Mouse (Mus musculus) kidney, postnatal 14 days (tissue): ENCODE results near the gene Lrrc23.
"Not testable (repeated sequence)": the region's sequence is repeated elsewhere in the genome, so short reads cannot be mapped to it uniquely, and the experiment has no call there.

Experiments
- DNase-seq: peaks from one replicate; pipeline ENCODE4 v3.0.0; 2022; ENCODE audit warnings: mixed read lengths

The Lrrc23 gene

DNA sequence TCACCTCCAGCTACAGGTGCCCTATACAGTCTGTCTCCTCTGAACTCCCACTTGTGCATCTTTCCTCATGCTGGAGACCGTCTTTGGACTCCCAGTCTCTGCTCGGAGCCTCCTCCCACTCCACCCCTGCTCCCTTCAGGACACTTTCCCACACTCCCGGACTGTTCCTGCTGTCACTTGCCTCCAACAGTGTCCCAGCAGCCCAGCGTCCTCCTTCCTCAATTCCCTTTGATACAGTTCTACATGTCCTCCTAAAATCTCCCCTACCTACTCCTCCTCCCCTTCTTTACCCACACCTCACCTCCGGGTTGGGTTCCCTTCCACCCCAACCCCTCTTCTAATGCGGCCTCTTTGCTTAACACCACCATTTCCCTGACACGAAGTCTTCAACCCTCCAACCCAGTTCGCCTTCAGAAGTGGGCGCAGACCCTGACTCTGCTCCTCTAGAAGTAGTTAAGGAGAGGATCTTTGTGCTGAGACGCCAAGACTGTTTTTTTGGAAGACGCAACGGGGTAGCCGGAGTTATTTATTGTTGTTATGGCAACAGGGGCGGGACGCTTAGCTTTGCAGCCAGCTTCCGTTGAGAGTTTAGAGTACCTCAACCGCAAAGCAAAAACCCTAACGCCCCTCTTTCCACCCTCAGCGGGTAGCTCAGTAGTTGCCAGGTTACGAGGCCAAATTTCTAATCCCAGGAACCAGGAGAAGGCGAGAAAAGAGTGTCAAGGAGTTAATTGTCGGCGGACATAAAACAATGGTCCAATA lies at the start of gene Lrrc23:
Gene Lrrc23, minus strand, starts transcription at position 506 of the 762 bp plus-strand sequence.
- peak; percentile 63 for DNase-seq

DNA sequence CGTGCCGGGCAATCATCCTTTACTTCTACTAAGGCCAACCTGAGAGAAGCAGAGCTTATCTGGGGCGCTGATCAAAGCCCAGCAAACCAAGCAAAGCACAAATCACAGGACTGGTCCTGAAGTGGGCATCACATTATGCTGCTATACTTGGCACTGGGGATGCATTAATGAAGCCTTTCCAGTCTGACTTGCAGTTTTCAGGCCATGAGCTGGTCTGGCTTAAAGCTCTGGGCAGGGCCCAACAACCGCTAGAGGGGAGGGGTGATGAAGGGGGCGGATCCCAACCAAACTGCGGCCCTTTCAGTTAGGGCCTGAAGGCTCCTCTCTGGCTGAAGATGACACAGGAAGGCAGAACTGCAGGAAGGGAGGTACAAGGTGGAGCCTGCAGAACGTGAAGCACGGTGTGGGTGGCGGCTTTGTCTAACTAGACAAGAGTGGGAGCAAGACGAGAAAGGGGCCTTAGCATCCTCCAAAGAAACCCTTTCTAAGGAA lies 48.6 kb upstream of the Lrrc23 start:
- peak; percentile 71 for DNase-seq

DNA sequence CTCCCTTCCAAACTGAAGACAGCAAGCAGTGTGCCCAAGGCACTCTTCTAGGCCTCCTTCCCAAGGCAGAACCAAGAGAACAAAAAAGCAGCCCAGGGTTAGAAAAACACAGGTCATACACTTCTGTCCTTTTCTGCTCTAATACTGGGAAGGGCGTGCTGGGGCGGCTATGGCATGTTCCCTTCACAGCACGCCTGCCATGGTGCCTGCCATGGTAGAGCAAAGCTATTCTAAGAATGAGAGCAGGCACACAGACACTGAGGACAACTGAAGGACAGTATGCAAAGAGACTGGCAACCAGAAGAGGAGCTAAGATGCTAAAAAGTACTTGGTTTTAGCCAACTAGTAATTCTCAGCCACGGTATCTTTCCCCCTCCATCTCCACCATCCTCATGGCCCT lies 42.5 kb upstream of the Lrrc23 start:
- no peak for DNase-seq

DNA sequence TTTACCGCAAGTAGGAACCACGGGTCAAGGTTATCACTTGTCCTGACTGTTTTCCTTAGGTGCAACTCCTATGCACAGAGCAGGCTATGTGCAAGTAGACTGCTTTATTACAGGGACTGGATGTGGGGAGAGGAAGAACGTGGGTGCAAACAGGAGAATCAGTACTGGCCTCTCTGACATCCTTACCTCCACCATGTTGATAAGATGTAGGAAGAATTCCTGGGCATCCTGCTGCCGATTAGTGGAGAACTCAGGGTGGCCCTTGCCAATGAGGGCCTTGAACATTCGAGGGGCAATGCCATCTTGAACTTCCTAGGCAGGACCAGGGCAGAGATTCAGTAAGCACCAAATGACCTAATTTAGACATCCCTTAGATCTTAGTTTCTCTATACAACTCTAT lies 41.4 kb upstream of the Lrrc23 start:
- no peak for DNase-seq

DNA sequence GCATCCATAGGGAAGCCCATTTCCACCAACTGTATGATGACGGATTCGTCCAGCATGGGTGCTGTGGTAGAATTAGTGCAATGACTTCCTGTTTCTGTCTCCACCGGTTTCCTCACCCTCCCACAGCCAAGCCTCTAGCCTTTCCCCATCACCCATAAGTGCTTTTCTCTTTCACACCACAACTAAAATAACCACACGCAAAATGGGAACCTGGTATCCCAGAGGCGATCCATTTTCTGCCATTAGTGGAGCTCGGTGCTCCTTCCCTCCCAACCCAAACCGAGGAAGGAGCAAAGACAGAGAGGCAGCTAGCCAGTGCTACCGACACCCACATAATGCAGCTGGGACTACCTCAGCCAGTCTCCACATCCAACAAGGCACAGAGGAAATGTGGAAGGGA lies 38.4 kb upstream of the Lrrc23 start:
- no peak for DNase-seq

DNA sequence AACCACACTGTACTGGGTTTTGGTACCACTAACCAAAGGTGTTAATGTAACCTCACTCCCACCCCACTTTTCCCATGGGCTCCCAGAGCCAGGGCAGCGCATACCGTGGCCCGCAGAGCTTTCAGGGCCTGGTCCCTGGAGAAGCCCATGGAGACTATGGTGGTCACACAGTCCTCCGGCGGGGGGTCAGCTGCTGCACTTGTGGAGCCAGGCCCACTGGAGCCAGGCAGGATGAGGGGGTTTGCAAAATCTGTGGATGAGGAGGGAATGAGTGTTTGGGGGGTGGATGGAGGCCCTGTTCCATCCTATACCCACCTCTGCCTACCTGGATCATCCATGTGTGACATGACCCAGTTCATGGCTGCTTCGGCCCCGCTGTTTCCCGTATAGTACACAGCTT lies 38.0 kb upstream of the Lrrc23 start:
- DNase-seq = no peak

DNA sequence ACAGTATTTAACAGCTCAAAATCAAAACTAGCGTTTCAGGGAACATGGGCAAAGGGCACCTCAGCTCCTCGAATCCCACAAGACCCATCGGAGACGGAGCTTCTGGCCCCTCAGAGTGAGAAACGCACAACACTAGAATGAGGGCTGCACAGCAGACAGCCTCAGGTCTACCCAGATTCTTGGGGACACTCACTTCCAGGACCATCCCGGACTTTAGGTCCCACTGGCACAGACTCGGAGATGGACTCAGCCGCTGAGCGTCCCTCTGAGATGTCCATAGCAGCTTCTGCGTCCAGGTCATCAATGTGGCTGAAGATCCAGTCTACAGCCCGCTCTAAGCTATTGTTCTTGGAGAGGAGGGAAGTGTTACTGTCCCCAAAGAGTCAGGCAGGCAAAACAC lies 37.6 kb upstream of the Lrrc23 start:
- no peak for DNase-seq

DNA sequence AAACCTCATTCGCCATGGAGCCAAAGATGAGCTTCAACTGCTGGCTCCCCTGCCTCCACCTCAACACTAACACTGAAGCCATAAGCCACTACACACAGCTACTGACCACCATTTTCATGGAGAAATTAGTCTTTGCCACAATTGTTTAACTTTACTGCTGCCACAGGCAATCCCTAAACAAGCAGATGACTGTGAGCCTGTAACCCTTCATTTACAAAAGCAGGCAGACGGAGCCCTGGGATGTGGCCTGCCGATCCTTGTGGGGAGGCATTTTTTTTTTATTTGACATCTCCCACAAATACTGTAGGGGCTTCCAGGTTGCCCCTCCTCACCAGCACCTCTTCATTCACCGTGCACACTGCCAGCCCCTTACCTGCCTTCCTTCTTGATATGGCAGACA lies 37.1 kb upstream of the Lrrc23 start:
- DNase-seq = no peak

DNA sequence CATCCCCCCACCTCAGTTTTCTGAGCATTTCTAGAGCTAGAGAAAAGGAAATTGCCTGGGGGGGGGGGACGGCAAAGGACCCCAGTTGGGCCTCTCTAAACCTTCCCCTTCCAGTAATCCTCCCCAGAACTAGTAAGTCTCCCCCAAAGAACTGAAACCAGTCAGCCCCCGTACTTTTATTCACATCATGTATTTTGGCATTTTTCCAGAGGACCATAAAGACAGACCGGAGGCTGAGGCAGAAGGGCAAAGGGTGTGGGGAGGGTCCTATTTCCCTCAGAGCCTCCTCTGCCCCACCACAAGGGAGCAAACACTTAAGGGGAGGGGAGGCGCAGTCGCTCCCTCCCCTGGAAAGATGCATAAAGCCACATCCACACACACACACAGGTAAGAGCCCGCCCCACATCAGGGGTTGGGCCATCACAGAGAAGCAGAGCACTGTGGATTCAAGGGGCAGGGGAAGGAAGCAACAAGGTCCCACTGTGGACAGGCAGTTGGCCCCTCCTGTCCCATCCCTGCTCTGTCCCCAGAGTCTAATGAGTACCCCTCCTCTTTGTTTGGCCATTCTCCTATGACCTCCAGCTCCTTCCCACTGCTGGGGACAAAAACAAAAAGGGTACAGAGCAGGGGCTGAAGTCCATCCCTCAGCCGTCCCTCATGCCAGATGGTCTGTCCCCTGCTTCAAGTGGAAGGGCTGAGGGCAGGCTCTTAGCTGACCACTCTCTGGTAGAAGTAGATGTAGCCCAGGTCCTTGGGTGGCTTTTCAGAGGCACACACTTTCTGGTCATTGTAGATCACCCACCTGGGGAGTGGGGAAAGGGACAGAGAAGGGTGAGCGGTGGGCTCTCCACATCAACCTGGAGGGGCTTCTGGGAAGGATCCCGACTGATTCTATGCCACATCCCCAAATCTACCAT lies 35.6 kb upstream of the Lrrc23 start:
- no peak for DNase-seq

DNA sequence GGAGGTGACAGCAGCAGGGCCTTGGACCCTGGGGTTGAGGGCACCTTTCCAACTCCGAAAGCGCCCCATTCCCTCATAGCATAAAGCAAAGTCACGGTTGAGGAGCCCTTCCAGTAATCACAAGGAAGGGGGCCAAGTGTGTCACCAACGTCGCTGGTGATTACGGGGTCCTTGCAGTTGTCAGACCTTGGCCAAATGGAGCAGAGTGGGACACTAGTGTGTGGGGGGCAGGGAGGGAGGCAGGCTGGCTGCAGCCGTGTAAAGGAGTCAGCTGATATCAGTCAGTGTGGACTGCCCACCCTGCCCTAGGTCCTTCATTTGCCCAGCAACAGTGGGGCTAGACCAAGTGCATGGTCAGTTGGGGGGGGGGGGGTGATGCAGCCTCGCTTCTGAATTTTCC lies 34.9 kb upstream of the Lrrc23 start:
- no peak for DNase-seq

DNA sequence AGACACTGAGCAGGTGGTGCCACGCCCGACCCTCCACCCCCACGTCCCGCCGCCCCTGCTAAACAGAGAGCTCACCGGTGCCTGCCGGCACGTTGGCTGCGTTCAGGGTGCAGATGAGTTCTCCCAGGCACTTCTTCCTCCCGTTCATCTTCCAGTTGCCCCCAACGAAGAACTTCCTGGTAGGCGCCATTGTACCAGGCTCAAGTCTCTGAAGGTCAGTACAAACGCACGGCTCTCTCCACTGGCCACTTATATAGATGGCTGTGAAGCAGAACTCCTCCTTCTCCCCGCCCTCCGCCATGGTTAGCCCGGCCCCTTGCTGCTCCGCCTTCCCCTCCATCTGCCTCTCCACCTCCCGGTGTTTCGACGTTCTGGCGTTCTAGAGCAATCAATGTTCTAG lies 34.4 kb upstream of the Lrrc23 start, which contains the start of gene Tpi1:
Gene Tpi1, minus strand, starts transcription at position 364 of the 400 bp plus-strand sequence.
- DNase-seq = peak; percentile 94

DNA sequence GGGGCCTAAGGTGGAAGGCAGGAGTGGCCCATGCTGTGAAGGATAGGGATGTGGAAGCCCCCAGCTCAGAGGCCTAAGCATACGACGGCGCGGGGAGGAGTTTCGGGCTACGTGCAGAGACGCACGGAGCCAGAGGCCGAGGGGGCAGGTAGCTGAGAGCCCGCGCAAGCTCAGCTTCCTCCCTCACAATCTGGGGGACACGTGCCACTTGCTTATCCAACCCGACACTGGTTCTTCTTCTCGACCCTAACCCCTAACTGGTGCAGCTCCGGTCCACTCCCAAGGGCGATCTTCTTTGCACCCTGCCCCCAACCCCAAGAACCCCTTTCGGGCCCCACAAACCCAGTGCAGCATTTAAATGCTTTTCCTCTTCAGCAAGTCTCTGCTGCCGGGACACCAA lies 34.0 kb upstream of the Lrrc23 start:
- peak; percentile 73 for DNase-seq

DNA sequence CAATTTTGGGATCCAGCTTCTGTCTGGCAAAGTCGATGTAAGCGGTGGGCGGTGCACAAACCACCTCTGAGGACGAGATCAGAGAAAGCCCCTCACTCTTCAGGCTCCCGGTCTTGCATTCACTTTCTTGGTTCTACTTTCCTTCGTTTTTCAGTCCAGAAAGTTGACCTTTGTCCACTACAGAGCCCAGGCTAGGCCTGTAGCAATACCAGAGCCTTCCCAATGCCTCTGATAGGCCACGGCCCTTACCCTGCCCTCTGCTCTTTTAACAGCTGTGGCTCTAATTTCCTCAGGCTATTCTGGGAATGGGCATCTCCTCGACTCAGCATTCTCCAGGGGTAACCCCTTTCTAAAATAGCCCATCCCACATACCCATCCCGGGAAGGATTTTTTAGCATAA lies 33.3 kb upstream of the Lrrc23 start:
- no peak for DNase-seq

DNA sequence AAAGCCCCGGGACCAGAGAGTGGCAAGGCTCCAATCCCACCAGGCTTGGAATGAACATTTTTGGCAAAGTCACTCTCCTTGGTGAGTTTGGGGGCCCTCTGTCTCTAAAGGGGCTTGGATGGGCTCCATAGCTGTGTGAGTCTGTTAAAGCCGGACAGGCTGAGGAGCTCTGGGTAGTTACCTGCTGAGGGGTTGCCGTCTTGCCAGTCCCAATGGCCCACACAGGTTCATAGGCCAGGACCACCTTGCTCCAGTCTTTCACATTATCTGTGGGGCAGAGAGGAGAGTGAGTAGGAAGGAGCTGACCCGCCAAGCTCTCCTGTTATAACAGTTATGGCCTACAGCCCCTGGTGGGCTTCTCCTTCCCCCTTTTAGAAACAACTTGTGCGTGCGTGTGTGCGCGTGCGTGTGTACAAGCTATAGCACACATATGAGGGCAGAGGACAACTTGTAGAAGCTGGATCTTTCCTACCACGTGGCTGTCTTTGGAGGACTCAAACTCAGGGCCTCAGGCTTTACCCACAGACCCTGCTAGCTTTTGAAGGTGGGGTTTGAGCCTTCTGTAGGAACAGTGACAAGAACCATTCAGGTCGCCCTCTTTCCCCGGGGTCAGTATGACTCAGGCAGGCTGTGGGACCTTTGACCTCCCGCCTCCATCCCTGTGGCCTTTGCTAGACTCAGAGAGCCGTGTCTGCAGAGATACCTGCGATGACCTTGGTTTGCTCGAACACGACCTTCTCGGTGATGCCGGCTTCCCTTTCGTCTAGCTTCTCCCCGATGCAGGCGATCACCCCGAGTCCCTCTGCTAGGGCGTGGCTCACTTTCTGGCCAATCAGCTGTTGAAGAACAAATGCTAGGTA lies 32.4 kb upstream of the Lrrc23 start:
- no peak for DNase-seq

DNA sequence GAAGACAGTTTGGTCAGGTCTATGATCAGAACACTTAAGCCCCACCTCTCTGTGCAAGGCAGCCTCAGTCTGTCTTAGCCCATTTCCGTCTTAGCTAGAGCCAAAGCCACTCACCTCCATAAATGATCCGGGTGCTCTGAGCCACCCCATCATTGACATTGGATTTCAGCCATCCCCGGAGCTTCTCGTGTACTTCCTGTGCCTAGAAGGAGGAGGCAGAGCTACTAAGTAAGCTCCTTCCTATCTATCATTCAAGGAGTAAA lies 31.8 kb upstream of the Lrrc23 start:
- DNase-seq = no peak

DNA sequence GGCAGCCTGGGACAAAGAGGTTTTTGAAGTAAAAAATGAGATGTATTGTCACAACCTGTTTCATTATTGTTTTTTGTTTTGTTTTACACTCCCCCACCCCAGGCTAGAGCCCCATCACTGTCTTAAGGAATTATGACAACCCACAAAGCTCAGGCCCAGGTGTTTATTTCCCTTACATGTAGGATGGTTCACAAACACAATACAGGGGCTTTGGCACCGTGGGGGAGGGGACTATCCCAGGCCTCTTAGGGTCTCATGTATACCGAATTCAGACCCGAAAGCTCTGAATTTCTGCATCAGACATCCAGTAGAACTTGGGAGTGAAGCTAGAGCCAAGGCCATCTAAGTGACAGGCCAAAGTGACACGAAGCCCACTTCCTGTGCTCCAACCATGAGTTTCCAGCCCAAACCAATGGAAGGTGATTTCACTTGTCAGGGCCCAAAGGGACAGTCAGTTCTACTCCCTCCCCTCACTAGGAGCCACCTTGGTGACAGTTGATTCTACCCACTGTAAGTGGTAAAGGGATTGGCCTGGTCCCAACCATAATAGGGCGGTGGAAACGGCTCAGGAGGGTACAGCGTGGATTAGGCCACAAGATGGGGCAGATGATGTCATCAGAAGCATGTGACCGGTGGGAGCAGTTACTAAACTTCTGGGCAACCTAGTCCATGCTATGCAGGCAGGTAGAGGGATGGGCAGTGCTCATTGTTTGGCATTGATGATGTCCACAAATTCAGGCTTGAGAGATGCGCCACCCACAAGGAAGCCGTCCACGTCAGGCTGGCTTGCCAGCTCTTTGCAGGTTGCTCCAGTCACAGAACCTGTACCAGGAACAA lies 31.3 kb upstream of the Lrrc23 start:
- DNase-seq = not testable (repeated sequence)

DNA sequence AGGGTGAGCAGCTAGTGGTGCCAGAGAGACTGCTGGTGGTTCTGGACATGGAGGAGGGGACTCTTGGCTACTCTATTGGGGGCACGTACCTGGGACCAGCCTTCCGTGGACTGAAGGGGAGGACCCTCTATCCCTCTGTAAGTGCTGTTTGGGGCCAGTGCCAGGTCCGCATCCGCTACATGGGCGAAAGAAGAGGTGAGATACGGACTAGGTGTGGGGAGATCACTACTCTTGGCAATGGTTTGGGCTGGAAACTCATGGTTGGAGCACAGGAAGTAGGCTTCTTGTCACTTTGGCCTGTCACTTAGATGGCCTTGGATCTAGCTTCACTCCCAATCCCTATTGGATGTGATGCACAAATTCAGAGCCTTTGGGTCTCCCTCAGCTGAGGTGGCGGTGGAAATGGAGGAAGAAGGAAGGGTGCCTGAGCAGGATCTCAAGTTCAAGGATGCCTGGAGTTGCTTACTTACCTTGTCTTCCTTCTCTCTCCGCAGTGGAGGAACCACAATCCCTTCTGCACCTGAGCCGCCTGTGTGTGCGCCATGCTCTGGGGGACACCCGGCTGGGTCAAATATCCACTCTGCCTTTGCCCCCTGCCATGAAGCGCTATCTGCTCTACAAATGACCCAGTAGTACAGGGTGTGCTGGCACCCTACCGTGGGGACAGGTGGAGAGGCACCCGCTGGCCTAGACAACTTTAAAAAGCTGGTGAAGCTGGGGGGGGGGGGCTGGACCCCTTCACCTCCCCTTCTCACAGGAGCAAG lies 30.4 kb upstream of the Lrrc23 start:
- DNase-seq = no peak

DNA sequence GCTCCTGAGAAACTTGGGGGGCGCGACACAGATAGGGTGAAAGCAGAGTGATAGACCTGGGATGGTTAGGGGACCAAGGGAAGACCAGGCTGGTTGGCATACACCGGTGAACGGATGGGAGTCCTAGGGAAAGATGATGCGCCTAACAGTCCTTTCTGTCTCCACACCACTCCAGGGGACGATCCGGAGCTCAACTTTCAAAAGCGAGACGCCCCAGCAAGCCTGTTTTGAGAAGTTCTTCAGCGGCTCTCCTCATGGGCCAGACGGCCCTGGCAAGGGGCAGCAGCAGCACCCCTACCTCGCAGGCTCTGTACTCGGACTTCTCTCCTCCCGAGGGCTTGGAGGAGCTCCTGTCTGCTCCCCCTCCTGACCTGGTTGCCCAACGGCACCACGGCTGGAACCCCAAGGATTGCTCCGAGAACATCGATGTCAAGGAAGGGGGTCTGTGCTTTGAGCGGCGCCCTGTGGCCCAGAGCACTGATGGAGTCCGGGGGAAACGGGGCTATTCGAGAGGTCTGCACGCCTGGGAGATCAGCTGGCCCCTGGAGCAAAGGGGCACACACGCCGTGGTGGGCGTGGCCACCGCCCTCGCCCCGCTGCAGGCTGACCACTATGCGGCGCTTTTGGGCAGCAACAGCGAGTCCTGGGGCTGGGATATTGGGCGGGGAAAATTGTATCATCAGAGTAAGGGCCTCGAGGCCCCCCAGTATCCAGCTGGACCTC lies 29.7 kb upstream of the Lrrc23 start:
- peak; percentile 91 for DNase-seq

DNA sequence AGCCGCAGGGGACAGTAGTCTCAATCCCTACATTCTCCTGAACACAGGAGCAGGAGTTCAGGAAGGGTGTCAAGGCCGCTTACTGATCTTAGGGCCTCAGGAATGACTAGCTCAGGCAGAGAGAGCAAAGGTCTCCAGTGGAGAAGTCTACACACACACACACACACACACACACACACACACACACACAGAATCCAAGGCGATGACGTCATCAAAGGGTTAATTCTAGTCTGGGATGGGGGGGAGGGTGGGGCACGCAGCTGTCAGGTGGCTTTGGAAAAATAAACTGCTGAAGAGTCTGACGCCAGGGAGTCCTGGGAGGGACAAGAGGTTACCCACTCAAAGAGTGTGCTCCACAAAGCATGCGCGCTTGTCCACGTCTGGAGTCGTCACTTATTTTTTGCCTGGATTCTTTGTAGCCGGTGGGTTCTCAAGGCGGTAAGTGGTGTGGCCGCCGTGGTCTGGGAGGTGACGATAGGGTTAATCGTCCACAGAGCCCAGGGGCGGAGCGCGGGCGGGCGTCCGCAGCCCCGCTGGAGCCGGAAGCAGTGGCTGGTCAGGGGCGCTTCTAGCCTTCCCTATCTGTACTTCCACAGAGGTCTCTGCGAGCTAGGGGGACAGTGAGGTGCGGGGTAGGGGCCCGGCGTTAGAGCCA lies 29.0 kb upstream of the Lrrc23 start, which contains the start of gene Spsb2:
Gene Spsb2, plus strand, starts transcription at position 304 of the 655 bp plus-strand sequence.
- DNase-seq = peak; percentile 90

DNA sequence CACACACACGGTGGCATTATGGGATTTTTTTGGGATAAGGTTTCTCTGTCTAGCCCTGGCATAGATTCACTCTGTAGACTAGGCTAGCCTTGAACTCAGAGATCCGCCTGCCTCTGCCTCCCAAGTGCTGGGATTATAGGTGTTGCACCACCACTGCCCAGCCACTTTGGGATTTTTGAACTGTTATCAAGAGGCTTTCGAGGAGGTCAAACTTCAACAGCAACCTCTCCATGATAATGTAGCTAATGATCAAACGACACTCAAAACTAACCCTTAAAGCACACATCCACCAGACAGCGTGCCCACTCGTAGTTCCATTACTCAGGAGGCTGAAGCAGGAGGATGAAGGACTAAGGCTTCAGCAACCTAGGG lies 28.4 kb upstream of the Lrrc23 start:
- no peak for DNase-seq
